Mouse (Mus musculus) brain, embryonic 14.5 days (tissue): ENCODE measurements around the gene Atp11a.

Experiments used
- CTCF ChIP-seq: fragments of 200-500 bp; IDR thresholded peaks from 2 replicates; pipeline ENCODE4 v1.5.1; 2012; ENCODE audit warnings: inconsistent platforms, mild to moderate bottlenecking, moderate library complexity, borderline replicate concordance; ENCODE audit not compliant: insufficient read depth, insufficient read length; ENCODE audit errors: extremely low read depth
- POLR2A ChIP-seq: fragments of 200-500 bp; IDR thresholded peaks from 2 replicates; pipeline ENCODE4 v1.6.1; 2012; ENCODE audit warnings: mild to moderate bottlenecking, inconsistent platforms, borderline replicate concordance; ENCODE audit not compliant: poor library complexity, insufficient read depth, insufficient read length, severe bottlenecking; ENCODE audit errors: extremely low read depth

GRCm38 (mm10) chr8:12719091-12719490 is 37.7 kb upstream of the Atp11a start:
- TF ChIP-seq CTCF (no peak), POLR2A (no peak)
